Mouse (Mus musculus): ENCODE measurements around the gene Ces4a.

DNA sequence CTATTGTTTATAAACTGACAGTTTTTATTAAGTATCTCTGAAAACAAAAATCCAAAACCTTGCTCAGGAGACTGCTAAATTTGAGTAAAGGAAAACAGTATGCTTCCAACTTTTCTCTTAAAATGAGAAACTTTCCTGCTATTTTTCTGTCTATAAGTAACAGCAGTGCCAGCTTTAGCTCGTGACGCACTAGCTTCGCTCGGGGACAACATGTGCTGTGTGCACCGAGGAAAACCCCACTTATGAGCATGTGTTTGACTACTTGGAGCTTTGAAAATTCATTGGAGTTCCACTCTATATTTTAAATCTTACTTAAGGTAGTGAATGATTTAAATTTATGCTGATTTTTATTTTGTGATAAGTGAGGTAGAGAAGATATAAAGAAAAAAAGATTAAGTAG is 60.6 kb downstream of the Ces4a start:
- TF ChIP-seq MAX (IDR thresholded peaks at IDR 0.05; ENCODE audit: low read depth) (no peak), POLR2A (IDR thresholded peaks at IDR 0.05; ENCODE audit: insufficient read length, low read depth) (no peak), CEBPB (IDR thresholded peaks at IDR 0.05; ENCODE audit: insufficient read depth, poor library complexity, severe bottlenecking) (no peak), POLR2AphosphoS2 (IDR thresholded peaks at IDR 0.05; ENCODE audit: insufficient read length, low read depth) (no peak), MYOG (IDR thresholded peaks at IDR 0.05; ENCODE audit: control insufficient read depth in 1 of 3, insufficient read depth in 1 of 3, insufficient read length in 2 of 3, low read depth in 2 of 3) (no peak), E2F4 (IDR thresholded peaks at IDR 0.05; ENCODE audit: insufficient read depth) (no peak), MYOD1 (IDR thresholded peaks at IDR 0.05; ENCODE audit: control insufficient read depth in 1 of 3, insufficient read length in 2 of 3, low read depth in 2 of 3) (no peak), USF1 (IDR thresholded peaks at IDR 0.05; ENCODE audit: low read depth) (no peak)

Measured in myocyte (in vitro differentiated cells).